Mouse (Mus musculus) subcutaneous adipose tissue, adult 2 months (tissue): Measurements from ENCODE around the gene Rxrg. TPM values are rescaled to one million over a fixed set of nuclear protein-coding genes. Genes with fewer than 3 reads are reported as not detected.

ENCODE experiments used
- polyA plus RNA-seq: library from polyadenylated mRNA; depleted of rRNA; stranded (reverse); fragments of >200 nt; gene quantifications from 2 replicates; pipeline ENCODE4 v1.2.3, GENCODE M21; 2012; ENCODE audit warnings: low replicate concordance; rRNA removed

The Rxrg gene
- 8.4 and 24.8 TPM in 2 replicates for polyA plus RNA-seq

DNA sequence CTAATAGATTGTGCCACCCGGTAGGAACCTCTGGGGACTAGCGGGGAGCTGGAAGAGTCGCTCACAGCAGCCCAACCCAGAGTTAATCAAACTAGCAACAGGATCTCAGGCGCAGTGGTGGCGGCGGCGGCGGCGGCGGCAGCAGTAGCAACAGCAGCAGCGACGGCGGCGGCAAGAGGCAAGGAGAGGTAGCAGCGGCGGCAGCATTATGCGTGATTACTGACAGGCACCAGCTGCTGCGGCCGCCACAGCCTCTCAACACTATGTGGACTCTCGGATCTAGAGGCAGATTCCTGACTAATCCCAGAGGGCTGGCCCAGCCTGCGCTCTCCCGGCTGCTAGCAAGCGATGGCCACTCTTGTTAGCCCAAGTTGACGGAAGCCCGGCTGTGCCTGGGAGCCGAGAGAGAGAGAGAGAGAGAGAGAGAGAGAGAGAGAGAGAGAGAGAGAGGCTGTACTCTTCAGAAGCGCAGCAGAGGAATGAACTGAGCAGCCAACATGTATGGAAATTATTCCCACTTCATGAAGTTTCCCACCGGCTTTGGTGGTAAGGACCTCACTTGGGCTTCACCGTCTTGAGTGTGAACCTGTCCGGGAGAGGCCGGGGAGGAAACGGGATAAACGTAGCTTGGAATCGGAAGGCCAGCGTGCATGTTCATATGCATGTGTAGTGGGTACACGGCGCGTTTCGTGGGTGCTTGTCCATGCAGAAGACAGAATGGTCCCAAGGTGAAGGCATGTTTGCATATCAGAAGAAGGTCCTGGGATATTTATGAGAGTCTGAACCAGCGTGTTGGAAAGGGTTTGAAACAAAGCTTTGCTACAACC, at the start of gene Rxrg:
Gene Rxrg, plus strand, starts transcription at position 130 of the 827 bp plus-strand sequence.

DNA sequence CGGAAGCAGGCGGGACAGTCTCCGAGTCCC, 90.9 kb downstream of the Rxrg start, which contains the start of gene Lmx1a:
Gene Lmx1a, plus strand, starts transcription at position 6 of the 30 bp plus-strand sequence.

Other genes starting within 250 kb of the Rxrg start
- 42.0 and 44.8 TPM in 2 replicates for gene Aldh9a1, start 248.4 kb upstream of the Rxrg start, polyA plus RNA-seq
- gene Mgst3, start 204.5 kb upstream of the Rxrg start, polyA plus RNA-seq: 218 and 749 TPM in 2 replicates
- gene Lrrc52, start 131.6 kb upstream of the Rxrg start, polyA plus RNA-seq: 0.20 TPM in 1 of 2 replicates, not detected in the other
- 0.08 and 0.10 TPM in 2 replicates for gene Lmx1a, start 90.9 kb downstream of the Rxrg start, polyA plus RNA-seq